Mouse (Mus musculus) liver, embryonic 14 days (tissue): ENCODE results near the gene Tas2r102. TPM values are rescaled to one million over a fixed set of nuclear protein-coding genes. Genes with fewer than 3 reads are reported as not detected.

Source experiments
- polyA plus RNA-seq: library from polyadenylated mRNA; depleted of rRNA; stranded (reverse); fragments of >200 nt; gene quantifications from 2 replicates; pipeline ENCODE4 v1.2.3, GENCODE M21; 2012; rRNA removed

Tas2r102 gene
- polyA plus RNA-seq = not detected in 2 replicates

DNA sequence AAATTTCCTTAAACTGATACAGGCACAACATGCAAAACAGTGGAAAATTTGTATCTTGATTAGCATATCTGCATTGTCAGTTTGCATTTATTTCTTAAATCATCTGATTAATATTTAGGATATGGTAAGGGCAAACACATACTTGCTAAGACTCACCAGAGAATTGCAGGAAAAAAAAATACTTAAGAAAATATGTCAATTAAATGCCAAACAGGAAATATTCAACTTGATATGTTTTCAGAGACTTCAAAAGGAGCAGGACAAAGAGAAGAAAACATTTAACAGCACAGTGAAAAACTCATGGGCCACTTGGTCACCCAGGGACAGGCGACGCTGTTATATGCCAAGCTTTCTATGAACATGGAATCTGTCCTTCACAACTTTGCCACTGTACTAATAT, at the start of gene Tas2r102:
Tas2r102 (plus strand) TSS at position 301 of the 400 bp plus-strand sequence.

GRCm38 (mm10) chr6:132737935-132738334, 24.0 kb upstream of the Tas2r102 start, which contains the start of gene Tas2r115:
Gene Tas2r115, minus strand, starts transcription at chr6:132738035.

GRCm38 (mm10) chr6:132754430-132754829, 7.5 kb upstream of the Tas2r102 start, which contains the start of gene Tas2r124:
Gene Tas2r124, plus strand, starts transcription at chr6:132754730.

DNA sequence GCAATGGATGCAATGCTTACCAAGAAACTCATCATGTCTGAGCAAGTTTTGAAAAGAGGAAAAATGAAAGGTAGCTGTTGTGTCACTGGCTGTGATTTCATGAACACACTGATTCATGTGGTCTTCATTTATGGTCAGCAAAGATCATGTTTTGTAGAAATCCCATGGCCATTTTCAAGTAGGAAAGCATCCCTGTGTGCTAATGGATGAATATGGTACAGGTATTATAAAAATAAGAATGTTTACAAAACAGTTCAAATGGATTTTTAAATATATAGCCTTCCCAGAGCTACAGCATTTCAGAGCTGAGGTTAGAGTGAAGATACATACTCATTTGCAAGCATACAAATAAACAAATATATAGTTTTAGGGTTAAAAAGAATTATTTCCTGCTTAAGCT, 16.1 kb downstream of the Tas2r102 start, which contains the start of gene Tas2r136:
Tas2r136 (minus strand) TSS at position 101 of the 400 bp plus-strand sequence.

GRCm38 (mm10) chr6:132802518-132802917, 40.6 kb downstream of the Tas2r102 start, which contains the start of gene Tas2r117:
Gene Tas2r117, plus strand, starts transcription at chr6:132802818.

Other genes starting within 250 kb of the Tas2r102 start
- gene Prh1, start 192.3 kb upstream of the Tas2r102 start, polyA plus RNA-seq = not detected in 2 replicates
- gene Prp2, start 166.2 kb upstream of the Tas2r102 start, polyA plus RNA-seq = not detected in 2 replicates
- not detected in 2 replicates for gene A630073D07Rik, start 110.6 kb upstream of the Tas2r102 start, polyA plus RNA-seq
- not detected in 2 replicates for gene Tas2r120, start 105.2 kb upstream of the Tas2r102 start, polyA plus RNA-seq
- not detected in 2 replicates for gene Tas2r121, start 61.1 kb upstream of the Tas2r102 start, polyA plus RNA-seq
- not detected in 2 replicates for gene Tas2r122, start 50.2 kb upstream of the Tas2r102 start, polyA plus RNA-seq
- not detected in 2 replicates for gene Tas2r115, start 24.1 kb upstream of the Tas2r102 start, polyA plus RNA-seq
- not detected in 2 replicates for gene Tas2r124, start 7.4 kb upstream of the Tas2r102 start, polyA plus RNA-seq
- not detected in 2 replicates for gene Tas2r136, start 16.0 kb downstream of the Tas2r102 start, polyA plus RNA-seq
- not detected in 2 replicates for gene Tas2r117, start 40.7 kb downstream of the Tas2r102 start, polyA plus RNA-seq
- not detected in 2 replicates for gene Tas2r123, start 85.0 kb downstream of the Tas2r102 start, polyA plus RNA-seq
- gene Tas2r116, start 93.3 kb downstream of the Tas2r102 start, polyA plus RNA-seq = not detected in 2 replicates
- not detected in 2 replicates for gene Tas2r110, start 105.9 kb downstream of the Tas2r102 start, polyA plus RNA-seq
- gene Tas2r113, start 130.9 kb downstream of the Tas2r102 start, polyA plus RNA-seq = not detected in 2 replicates
- not detected in 2 replicates for gene Tas2r125, start 147.5 kb downstream of the Tas2r102 start, polyA plus RNA-seq
- not detected in 2 replicates for gene Tas2r129, start 189.0 kb downstream of the Tas2r102 start, polyA plus RNA-seq
- gene Tas2r131, start 195.8 kb downstream of the Tas2r102 start, polyA plus RNA-seq = not detected in 2 replicates
- not detected in 2 replicates for gene Tas2r109, start 218.8 kb downstream of the Tas2r102 start, polyA plus RNA-seq